Mouse (Mus musculus): ENCODE data around the gene Pramef6.
"Not testable (repeated sequence)": the region's sequence is repeated elsewhere in the genome, so short reads cannot be mapped to it uniquely, and the experiment has no call there.

Pramef6 gene

DNA sequence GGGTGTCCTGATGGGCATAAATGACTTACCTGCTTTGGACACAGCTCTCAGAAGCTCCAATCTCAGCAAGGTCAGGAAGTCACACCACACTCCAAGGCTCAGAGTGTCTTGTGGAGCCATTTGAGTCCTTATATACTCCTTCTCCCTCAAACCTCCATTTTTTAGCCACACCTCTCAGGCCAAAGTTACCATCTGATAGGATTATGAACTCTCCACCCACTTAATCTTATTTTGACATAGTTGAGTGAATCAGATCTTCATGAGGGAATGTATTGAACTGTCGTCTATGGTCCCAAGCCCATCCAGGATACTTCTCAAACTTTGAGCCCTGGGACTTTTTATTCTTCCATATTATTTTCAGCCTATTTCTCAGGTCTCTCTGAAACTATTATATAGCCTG lies at the start of gene Pramef6:
TSS of gene Pramef6 (minus strand) at position 101 of the 400 bp plus-strand sequence.
- not testable (repeated sequence) for DNase-seq (ENCODE audit: low spot score in 2 of 2)

DNA sequence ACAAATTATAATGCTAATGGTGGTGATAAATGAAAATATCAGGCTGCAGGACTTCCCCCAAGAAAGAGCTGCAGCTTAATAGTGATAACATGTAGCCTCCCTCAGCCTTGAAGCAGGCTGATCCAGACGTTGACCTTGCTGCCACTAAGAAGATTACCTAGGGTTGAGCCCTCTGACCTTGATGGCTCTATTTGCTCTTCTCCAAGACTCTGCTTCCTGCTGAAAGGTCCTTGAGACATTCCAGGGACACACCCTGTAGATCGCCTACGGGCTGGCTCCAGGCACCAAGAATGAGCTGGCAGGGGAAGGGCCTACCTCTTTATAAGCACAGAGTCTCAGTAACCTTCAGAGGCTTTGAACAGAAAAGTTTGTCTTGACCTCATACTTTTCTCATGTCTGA lies 5.8 kb downstream of the Pramef6 start:
- DNase-seq (ENCODE audit: low spot score in 2 of 2): not testable (repeated sequence)

DNA sequence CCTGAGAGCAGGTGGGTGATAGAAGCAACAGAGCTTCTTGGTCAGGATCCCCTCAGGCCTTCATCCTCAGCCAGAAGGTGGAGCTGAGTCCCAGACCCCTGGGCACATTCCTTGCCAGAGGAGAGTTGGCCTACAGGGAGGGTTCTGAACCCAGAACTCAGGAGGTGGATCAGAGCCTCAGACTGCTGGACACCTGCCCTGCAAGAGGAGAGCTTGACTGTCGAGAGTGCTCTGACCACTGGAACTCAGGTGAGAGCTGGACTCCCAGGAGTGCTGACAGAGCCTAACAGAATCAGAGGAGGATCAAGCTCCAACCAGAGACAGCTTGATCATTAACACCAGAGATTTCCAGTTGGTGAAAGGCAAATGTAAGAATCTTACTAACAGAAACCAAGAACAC lies 17.8 kb downstream of the Pramef6 start:
- not testable (repeated sequence) for DNase-seq (ENCODE audit: low spot score in 2 of 2)

DNA sequence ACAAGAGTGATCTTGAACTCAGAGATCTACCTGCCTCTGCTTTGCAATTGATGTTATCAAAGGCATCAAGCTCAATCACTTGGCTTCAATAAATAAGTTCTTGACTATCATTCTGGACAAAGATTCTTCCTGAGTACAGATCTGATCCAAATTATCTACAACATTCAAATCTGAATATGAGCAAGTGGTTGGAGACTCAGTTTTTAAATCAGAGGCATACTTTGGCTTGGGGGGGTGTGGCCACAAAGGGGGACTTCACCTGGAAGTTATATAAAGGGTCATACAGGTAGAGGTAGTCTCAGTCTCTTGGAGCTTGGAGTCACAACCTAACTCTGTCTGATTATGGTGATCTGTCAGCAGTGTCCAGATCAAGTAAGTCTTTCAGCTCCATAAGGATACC lies 54.0 kb downstream of the Pramef6 start, which contains the start of gene Gm13103:
TSS of gene Gm13103 (plus strand) at position 301 of the 400 bp plus-strand sequence.
- DNase-seq (ENCODE audit: low spot score in 2 of 2): not testable (repeated sequence)

Data from right cerebral cortex, postnatal 10 days (tissue).